Mouse (Mus musculus): Measurements from ENCODE around the gene Wfdc10. TPM values are rescaled to one million over a fixed set of nuclear protein-coding genes. Genes with fewer than 3 reads are reported as not detected.

Gene Wfdc10
- polyA plus RNA-seq, 1 experiment from 2014 or later = not detected

DNA sequence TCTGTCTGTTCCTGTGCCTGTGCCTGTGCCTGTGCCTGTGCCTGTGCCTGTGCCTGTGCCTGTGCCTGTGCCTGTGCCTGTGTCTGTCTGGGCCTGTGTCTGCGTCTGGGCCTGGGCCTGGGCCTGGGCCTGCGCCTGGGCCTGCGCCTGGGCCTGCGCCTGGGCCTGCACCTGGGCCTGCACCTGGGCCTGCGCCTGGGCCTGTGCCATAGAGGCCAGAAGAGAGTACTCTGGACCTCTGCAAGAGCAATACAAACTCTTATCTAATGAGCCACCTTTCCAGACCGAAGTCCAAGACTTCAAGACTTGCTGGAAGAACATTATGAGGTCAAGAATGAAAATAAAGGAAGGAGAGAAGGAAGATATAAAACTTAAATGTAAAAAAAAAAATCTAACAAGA is 49.5 kb downstream of the Wfdc10 start:
- no peaks in the 10 kb centered on the region for H3K36me3 ChIP-seq (replicated peaks; ENCODE audit: control insufficient read depth, insufficient read depth, low read depth, low read length)
- no peaks in the 10 kb centered on the region for H3K4me1 ChIP-seq (ENCODE audit: control insufficient read depth, insufficient read depth, low read length)
- 91% methylated on average over 6 of the region's 6 CpGs for WGBS
- no peaks in the 10 kb centered on the region for H3K27me3 ChIP-seq (ENCODE audit: control insufficient read depth, insufficient read depth, low read length)
- no peak overlapping the region for H3K4me3 ChIP-seq (ENCODE audit: low read depth, low read length)
- no peak overlapping the region for H3K4me2 ChIP-seq (ENCODE audit: low read depth, low read length)
- no peak overlapping the region for H3K9ac ChIP-seq (replicated peaks; ENCODE audit: low read length)
- no peak overlapping the region for H3K27ac ChIP-seq (replicated peaks; ENCODE audit: low read depth, low read length)
- H3K9me3 ChIP-seq (replicated peaks; ENCODE audit: control insufficient read depth, low read length) = no peaks in the 10 kb centered on the region
- DNase-seq (ENCODE audit: low spot score) (no peak), ATAC-seq (replicated peaks; ENCODE audit: insufficient number of reproducible peaks, low FRiP score, low TSS enrichment, low read depth) (no peak)

- 92% methylated on average over 14 of the region's 14 CpGs for WGBS
- no peaks in the 10 kb centered on the region for H3K36me3 ChIP-seq (replicated peaks; ENCODE audit: control insufficient read depth, insufficient read depth, low read depth, low read length)
- DNase-seq (ENCODE audit: low spot score) = no peak
- ATAC-seq (replicated peaks; ENCODE audit: insufficient number of reproducible peaks, low FRiP score, low TSS enrichment, low read depth) = no peak
- no peak overlapping the region for H3K27ac ChIP-seq (replicated peaks; ENCODE audit: low read depth, low read length)
- H3K4me2 ChIP-seq (ENCODE audit: low read depth, low read length) = no peak overlapping the region
- no peaks in the 10 kb centered on the region for H3K4me1 ChIP-seq (ENCODE audit: control insufficient read depth, insufficient read depth, low read length)
- H3K4me3 ChIP-seq (ENCODE audit: low read depth, low read length) = no peak overlapping the region
- no peaks in the 10 kb centered on the region for H3K9me3 ChIP-seq (replicated peaks; ENCODE audit: control insufficient read depth, low read length)
- H3K27me3 ChIP-seq (ENCODE audit: control insufficient read depth, insufficient read depth, low read length) = no peaks in the 10 kb centered on the region
- H3K9ac ChIP-seq (replicated peaks; ENCODE audit: low read length) = no peak overlapping the region
Measured at GRCm38 (mm10) chr2:164705991-164706390, 50.1 kb downstream of the Wfdc10 start.

Other genes starting within 250 kb of the Wfdc10 start
- 19.2 and 24.1 TPM in 2 replicates for gene Sdc4, start 212.2 kb upstream of the Wfdc10 start, polyA plus RNA-seq (2014; fragmentation: Nextera tagmentation; extraction: Ambion mirVana)
- 53.3 and 58.3 TPM in 2 replicates for gene Sys1, start 199.1 kb upstream of the Wfdc10 start, polyA plus RNA-seq (2014; fragmentation: Nextera tagmentation; extraction: Ambion mirVana)
- gene Gm20458, start 195.1 kb upstream of the Wfdc10 start, polyA plus RNA-seq (2014; fragmentation: Nextera tagmentation; extraction: Ambion mirVana) = 2.6 and 4.3 TPM in 2 replicates
- gene Trp53tg5, start 182.3 kb upstream of the Wfdc10 start, polyA plus RNA-seq (2014; fragmentation: Nextera tagmentation; extraction: Ambion mirVana) = not detected in 2 replicates
- 1.6 and 4.2 TPM in 2 replicates for gene Dbndd2, start 169.9 kb upstream of the Wfdc10 start, polyA plus RNA-seq (2014; fragmentation: Nextera tagmentation; extraction: Ambion mirVana)
- 38.4 and 43.3 TPM in 2 replicates for gene Pigt, start 158.5 kb upstream of the Wfdc10 start, polyA plus RNA-seq (2014; fragmentation: Nextera tagmentation; extraction: Ambion mirVana)
- 47.1 and 52.2 TPM in 2 replicates for gene Wfdc2, start 93.6 kb upstream of the Wfdc10 start, polyA plus RNA-seq (2014; fragmentation: Nextera tagmentation; extraction: Ambion mirVana)
- not detected in 2 replicates for gene Spint3, start 82.6 kb upstream of the Wfdc10 start, polyA plus RNA-seq (2014; fragmentation: Nextera tagmentation; extraction: Ambion mirVana)
- gene Wfdc6a, start 70.6 kb upstream of the Wfdc10 start, polyA plus RNA-seq (2014; fragmentation: Nextera tagmentation; extraction: Ambion mirVana) = not detected in 2 replicates
- not detected in 2 replicates for gene Eppin, start 62.5 kb upstream of the Wfdc10 start, polyA plus RNA-seq (2014; fragmentation: Nextera tagmentation; extraction: Ambion mirVana)
- not detected in 2 replicates for gene Wfdc6b, start 42.5 kb upstream of the Wfdc10 start, polyA plus RNA-seq (2014; fragmentation: Nextera tagmentation; extraction: Ambion mirVana)
- not detected in 2 replicates for gene Wfdc8, start 42.4 kb upstream of the Wfdc10 start, polyA plus RNA-seq (2014; fragmentation: Nextera tagmentation; extraction: Ambion mirVana)
- not detected in 2 replicates for gene Wfdc16, start 17.2 kb upstream of the Wfdc10 start, polyA plus RNA-seq (2014; fragmentation: Nextera tagmentation; extraction: Ambion mirVana)
- not detected in 2 replicates for gene Wfdc9, start 537 bp downstream of the Wfdc10 start, polyA plus RNA-seq (2014; fragmentation: Nextera tagmentation; extraction: Ambion mirVana)
- gene Wfdc11, start 18.0 kb downstream of the Wfdc10 start, polyA plus RNA-seq (2014; fragmentation: Nextera tagmentation; extraction: Ambion mirVana) = not detected in 2 replicates
- not detected in 2 replicates for gene Wfdc13, start 29.1 kb downstream of the Wfdc10 start, polyA plus RNA-seq (2014; fragmentation: Nextera tagmentation; extraction: Ambion mirVana)
- gene Spint4, start 42.5 kb downstream of the Wfdc10 start, polyA plus RNA-seq (2014; fragmentation: Nextera tagmentation; extraction: Ambion mirVana) = not detected in 2 replicates
- not detected in 2 replicates for gene Spint5, start 59.3 kb downstream of the Wfdc10 start, polyA plus RNA-seq (2014; fragmentation: Nextera tagmentation; extraction: Ambion mirVana)
- 0.38 and 0.46 TPM in 2 replicates for gene Wfdc3, start 89.9 kb downstream of the Wfdc10 start, polyA plus RNA-seq (2014; fragmentation: Nextera tagmentation; extraction: Ambion mirVana)
- gene Dnttip1, start 89.9 kb downstream of the Wfdc10 start, polyA plus RNA-seq (2014; fragmentation: Nextera tagmentation; extraction: Ambion mirVana) = 82.0 and 83.1 TPM in 2 replicates
- 534 and 547 TPM in 2 replicates for gene Ube2c, start 113.9 kb downstream of the Wfdc10 start, polyA plus RNA-seq (2014; fragmentation: Nextera tagmentation; extraction: Ambion mirVana)
- 4.3 and 11.2 TPM in 2 replicates for gene Tnnc2, start 123.9 kb downstream of the Wfdc10 start, polyA plus RNA-seq (2014; fragmentation: Nextera tagmentation; extraction: Ambion mirVana)
- gene Snx21, start 129.8 kb downstream of the Wfdc10 start, polyA plus RNA-seq (2014; fragmentation: Nextera tagmentation; extraction: Ambion mirVana) = 9.9 and 10.5 TPM in 2 replicates
- gene Acot8, start 148.8 kb downstream of the Wfdc10 start, polyA plus RNA-seq (2014; fragmentation: Nextera tagmentation; extraction: Ambion mirVana) = 9.6 and 11.6 TPM in 2 replicates
- 9.8 and 11.3 TPM in 2 replicates for gene Zswim3, start 149.1 kb downstream of the Wfdc10 start, polyA plus RNA-seq (2014; fragmentation: Nextera tagmentation; extraction: Ambion mirVana)
- gene Zswim1, start 166.6 kb downstream of the Wfdc10 start, polyA plus RNA-seq (2014; fragmentation: Nextera tagmentation; extraction: Ambion mirVana) = 20.4 and 21.2 TPM in 2 replicates
- gene Spata25, start 172.5 kb downstream of the Wfdc10 start, polyA plus RNA-seq (2014; fragmentation: Nextera tagmentation; extraction: Ambion mirVana) = 0.36 TPM in 1 of 2 replicates, not detected in the other
- gene Ctsa, start 176.8 kb downstream of the Wfdc10 start, polyA plus RNA-seq (2014; fragmentation: Nextera tagmentation; extraction: Ambion mirVana) = 102 TPM in 2 replicates
- gene Neurl2, start 177.4 kb downstream of the Wfdc10 start, polyA plus RNA-seq (2014; fragmentation: Nextera tagmentation; extraction: Ambion mirVana) = 3.0 and 4.7 TPM in 2 replicates
- gene Pltp, start 201.7 kb downstream of the Wfdc10 start, polyA plus RNA-seq (2014; fragmentation: Nextera tagmentation; extraction: Ambion mirVana) = 41.8 and 50.2 TPM in 2 replicates
- 57.1 and 68.6 TPM in 2 replicates for gene Pcif1, start 223.3 kb downstream of the Wfdc10 start, polyA plus RNA-seq (2014; fragmentation: Nextera tagmentation; extraction: Ambion mirVana)

Measured in embryonic facial prominence, embryonic 11.5 days (tissue).